Mouse (Mus musculus) CH12.LX (cell line): Measurements from ENCODE around the gene Trpm3.

Experiments
- CTCF ChIP-seq, 2 experiments: IDR thresholded peaks in 1 of 2; conservative IDR thresholded peaks in 1 of 2; 2 replicates each; pipeline ENCODE4 v1.5.1; 2011 to 2012; ENCODE audit warnings: low read depth in 2 of 2, low read length in 2 of 2, improper control_type of control experiment in 1 of 2, inconsistent platforms in 1 of 2, mild to moderate bottlenecking in 1 of 2, moderate library complexity in 1 of 2
- MAFK ChIP-seq: IDR thresholded peaks from 2 replicates; pipeline ENCODE4 v1.6.1; 2011; ENCODE audit warnings: low read length, improper control_type of control experiment; ENCODE audit not compliant: insufficient replicate concordance
- USF1 ChIP-seq: IDR thresholded peaks from 2 replicates; pipeline ENCODE4 v1.6.1; 2014; ENCODE audit warnings: low read depth, mild to moderate bottlenecking, inconsistent platforms, low read length, improper control_type of control experiment

- TF ChIP-seq USF1 (no peak), CTCF (conservative IDR thresholded peaks at IDR 0.05 in 1 of 2, IDR thresholded peaks at IDR 0.05 in 1 of 2; ENCODE audit: low read depth in 2 of 2, low read length in 2 of 2) (no peak), MAFK (no peak)
Observed at GRCm38 (mm10) chr19:22138590-22139421, at the start of gene Trpm3.
